Mouse (Mus musculus) lung, postnatal 14 days (tissue): ENCODE data around the gene Cfap77.

ENCODE experiments used
- DNase-seq: peaks from one replicate; pipeline ENCODE4 v3.0.0; 2021

Cfap77 gene

GRCm38 (mm10) chr2:29046151-29046550, 8.7 kb downstream of the Cfap77 start:
- no peak for DNase-seq

- DNase-seq = no peak
Measured at GRCm38 (mm10) chr2:29042124-29042523, 12.7 kb downstream of the Cfap77 start.

- no peak for DNase-seq
Measured at GRCm38 (mm10) chr2:29041477-29041768, 13.4 kb downstream of the Cfap77 start.

- DNase-seq = no peak
Measured at GRCm38 (mm10) chr2:29040594-29041476, 14.0 kb downstream of the Cfap77 start.

GRCm38 (mm10) chr2:29039741-29040140, 15.1 kb downstream of the Cfap77 start:
- no peak for DNase-seq

GRCm38 (mm10) chr2:29035698-29036097, 19.2 kb downstream of the Cfap77 start:
- DNase-seq = no peak

- DNase-seq = no peak
Measured at GRCm38 (mm10) chr2:29034542-29035475, 20.1 kb downstream of the Cfap77 start.

- no peak for DNase-seq
Measured at GRCm38 (mm10) chr2:29031951-29032350, 22.9 kb downstream of the Cfap77 start.

GRCm38 (mm10) chr2:29030048-29030734, 24.7 kb downstream of the Cfap77 start:
- DNase-seq = no peak

- no peak for DNase-seq
Measured at GRCm38 (mm10) chr2:29025284-29025683, 29.6 kb downstream of the Cfap77 start.

GRCm38 (mm10) chr2:29023001-29023400, 31.9 kb downstream of the Cfap77 start:
- no peak for DNase-seq

GRCm38 (mm10) chr2:29021025-29021424, 33.8 kb downstream of the Cfap77 start:
- DNase-seq = no peak

- DNase-seq = no peak
Measured at GRCm38 (mm10) chr2:29018680-29019079, 36.2 kb downstream of the Cfap77 start.

- no peak for DNase-seq
Measured at GRCm38 (mm10) chr2:29016599-29017587, 38.0 kb downstream of the Cfap77 start.

- DNase-seq = no peak
Measured at GRCm38 (mm10) chr2:29012523-29012922, 42.3 kb downstream of the Cfap77 start.

- DNase-seq = no peak
Measured at GRCm38 (mm10) chr2:29007656-29008055, 47.2 kb downstream of the Cfap77 start.

- DNase-seq = no peak
Measured at GRCm38 (mm10) chr2:29006455-29007034, 48.3 kb downstream of the Cfap77 start.

GRCm38 (mm10) chr2:29004037-29004436, 50.8 kb downstream of the Cfap77 start:
- DNase-seq = no peak

GRCm38 (mm10) chr2:28998246-28998645, 56.6 kb downstream of the Cfap77 start:
- DNase-seq = no peak

GRCm38 (mm10) chr2:28997161-28997834, 57.6 kb downstream of the Cfap77 start:
- no peak for DNase-seq

GRCm38 (mm10) chr2:28995436-28995835, 59.4 kb downstream of the Cfap77 start:
- DNase-seq = no peak
